Mouse (Mus musculus) ES-E14 (cell line): Measurements from ENCODE around the gene Elavl2. TPM values are rescaled to one million over a fixed set of nuclear protein-coding genes. Genes with fewer than 3 reads are reported as not detected.

Experiments
- DNase-seq: peaks from one replicate; pipeline ENCODE4 v3.0.0-alpha.2; 2013; ENCODE audit warnings: low read depth, low spot score
- H3K27ac ChIP-seq: 2 replicates; pipeline ENCODE4 v1.5.1; 2012; ENCODE audit warnings: low read depth, mild to moderate bottlenecking, low read length, moderate library complexity, mixed read lengths; ENCODE audit not compliant: poor library complexity, insufficient read depth, severe bottlenecking
- H3K36me3 ChIP-seq: 2 replicates; pipeline ENCODE4 v1.6.1; 2012; ENCODE audit warnings: mild to moderate bottlenecking, low read length, moderate library complexity, mixed read lengths; ENCODE audit not compliant: control insufficient read depth, poor library complexity, insufficient read depth, severe bottlenecking
- H3K4me1 ChIP-seq, 2 experiments: fragments of 150-350 bp in 1 of 2; sonication (generic) in 1 of 2; 2 replicates each; pipeline ENCODE4 v1.6.1; 2012; ENCODE audit warnings: low read length in 2 of 2, mild to moderate bottlenecking in 1 of 2, mixed read lengths in 1 of 2; ENCODE audit not compliant: control insufficient read depth in 2 of 2, insufficient read depth in 2 of 2, poor library complexity in 1 of 2
- H3K4me3 ChIP-seq, 2 experiments: fragments of 150-350 bp in 1 of 2; sonication (generic) in 1 of 2; 2 replicates each; pipeline ENCODE4 v1.5.1; 2012; ENCODE audit warnings: low read length in 2 of 2, low read depth in 1 of 2, mild to moderate bottlenecking in 1 of 2, mixed read lengths in 1 of 2; ENCODE audit not compliant: insufficient read depth in 1 of 2, poor library complexity in 1 of 2, severe bottlenecking in 1 of 2
- H3K9ac ChIP-seq: 2 replicates; pipeline ENCODE4 v1.6.1; 2012; ENCODE audit warnings: low read depth, mild to moderate bottlenecking, low read length, mixed read lengths; ENCODE audit not compliant: poor library complexity, insufficient read depth, severe bottlenecking
- H3K9me3 ChIP-seq: fragments of 150-350 bp; sonication (generic); 2 replicates; pipeline ENCODE4 v1.6.1; 2012; ENCODE audit warnings: low read depth, mild to moderate bottlenecking, low read length; ENCODE audit not compliant: control insufficient read depth, insufficient read depth
- CHD2 ChIP-seq: IDR thresholded peaks from 2 replicates; pipeline ENCODE4 v1.6.1; 2014; ENCODE audit warnings: mild to moderate bottlenecking, low read depth, low read length, inconsistent platforms
- HCFC1 ChIP-seq: IDR thresholded peaks from 2 replicates; pipeline ENCODE4 v1.6.1; 2012; ENCODE audit warnings: low read length, inconsistent platforms, borderline replicate concordance; ENCODE audit not compliant: insufficient read depth
- MAFK ChIP-seq: IDR thresholded peaks from 2 replicates; pipeline ENCODE4 v1.6.1; 2014; ENCODE audit warnings: mild to moderate bottlenecking, low read depth, low read length, inconsistent platforms; ENCODE audit not compliant: insufficient read depth
- ZC3H11A ChIP-seq: IDR thresholded peaks from 2 replicates; pipeline ENCODE4 v1.6.1; 2012; ENCODE audit warnings: low read depth, mild to moderate bottlenecking, inconsistent platforms, low read length, borderline replicate concordance
- ZNF384 ChIP-seq: IDR thresholded peaks from 2 replicates; pipeline ENCODE4 v1.6.1; 2012; ENCODE audit warnings: low read depth, low read length, inconsistent platforms
- in situ Hi-C, 2 experiments: fragments of 600-800 bp; cut with MboI; formaldehyde crosslinking; loops; one replicate each; pipeline ENCODE4 v1.15.1; 2025; ENCODE audit warnings: low sequenced_read_pairs in 2 of 2, inconsistent platforms in 1 of 2; ENCODE audit not compliant: unreplicated experiment in 2 of 2
- total RNA-seq: library from RNA; depleted of rRNA; stranded (reverse); fragments of 300-350 nt; gene quantifications from 2 replicates; pipeline ENCODE4 v1.2.3, GENCODE M21; 2012

Elavl2 gene
- total RNA-seq, 1 experiment = 15.5 TPM

DNA sequence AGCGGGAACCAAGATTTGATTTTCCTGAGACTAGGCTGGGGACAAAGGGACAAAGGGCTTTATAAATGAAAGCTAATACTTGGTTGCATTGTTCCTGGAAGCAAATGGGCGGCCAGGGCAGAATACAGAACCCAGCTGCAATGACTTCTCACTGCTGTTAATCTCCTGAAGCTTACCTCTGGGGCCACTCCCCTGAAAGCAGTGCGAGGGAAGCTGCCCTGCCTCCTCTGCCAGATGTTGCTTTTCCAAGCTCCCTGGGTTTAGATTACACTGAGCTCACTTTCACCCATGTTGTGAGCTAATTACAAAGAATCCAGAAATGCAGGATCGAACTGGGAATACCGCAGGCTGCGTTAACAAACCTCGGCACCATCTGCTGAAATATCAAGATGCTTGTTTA, 163.6 kb downstream of the Elavl2 start:
- no peak for TF ChIP-seq MAFK
- TF ChIP-seq ZC3H11A = no peak
- TF ChIP-seq CHD2 = no peak
- no peak for TF ChIP-seq HCFC1
- no peak overlapping the region for H3K27ac ChIP-seq
- H3K36me3 ChIP-seq = no peaks in the 10 kb centered on the region
- no peak overlapping the region for H3K9ac ChIP-seq
- in situ Hi-C loops = no loop called here
- no peak overlapping the region for H3K4me3 ChIP-seq
- no peaks in the 10 kb centered on the region for H3K9me3 ChIP-seq
- DNase-seq = no peak
- peaks cover 0 to 2% of the 10 kb centered on the region in 2 experiments; a peak in 1 of 4 replicates for H3K4me1 ChIP-seq

DNA sequence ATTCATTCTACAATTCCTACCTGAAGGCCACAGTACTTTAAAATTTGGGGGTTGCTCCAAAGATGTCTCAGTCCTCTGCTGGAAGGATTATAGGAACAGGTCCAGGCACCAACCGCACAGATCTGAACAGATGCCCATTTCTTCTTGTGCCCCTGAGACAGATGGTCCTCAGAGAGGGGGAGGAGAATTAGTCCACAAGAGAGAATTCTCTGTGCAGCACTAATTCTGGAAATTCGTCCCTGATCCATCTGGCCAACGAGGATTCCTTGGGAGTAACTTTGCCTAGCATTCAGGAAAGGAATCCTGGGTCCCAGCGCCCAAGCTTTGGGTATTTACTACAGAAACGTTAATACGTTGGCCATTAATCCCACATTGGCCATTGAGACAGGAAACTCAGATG, 165.6 kb downstream of the Elavl2 start:
- no peak for DNase-seq
- Histone ChIP-seq H3K4me3 (no peak overlapping the region), H3K9me3 (no peaks in the 10 kb centered on the region), H3K4me1 (peaks cover 0 to 2% of the 10 kb centered on the region in 2 experiments; a peak in 1 of 4 replicates), H3K36me3 (no peaks in the 10 kb centered on the region), H3K9ac (no peak overlapping the region), H3K27ac (no peak overlapping the region)
- in situ Hi-C loops = no loop called here
- TF ChIP-seq MAFK (no peak), ZNF384 (no peak), ZC3H11A (no peak), HCFC1 (no peak), CHD2 (no peak)

DNA sequence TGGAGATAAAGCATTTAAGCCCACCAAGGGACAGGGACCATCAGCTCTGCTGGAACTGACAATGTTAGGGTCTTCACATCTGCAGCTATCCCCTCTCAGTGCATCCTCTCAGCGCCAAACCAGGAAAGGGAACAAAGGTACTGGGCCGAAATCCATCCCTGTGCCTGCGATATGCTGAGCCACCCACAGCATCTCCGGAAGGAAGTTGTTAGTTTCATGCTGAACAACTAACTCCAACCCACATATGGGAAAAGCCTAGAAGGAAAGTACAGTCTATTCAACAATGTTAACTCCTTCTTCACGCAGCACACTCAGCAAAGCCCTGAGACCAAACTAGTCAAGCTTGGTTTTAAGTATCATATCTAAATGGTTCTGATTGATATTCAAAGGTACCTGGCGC, 167.0 kb downstream of the Elavl2 start:
- DNase-seq = no peak
- no peak overlapping the region for H3K27ac ChIP-seq
- H3K36me3 ChIP-seq = no peaks in the 10 kb centered on the region
- no peaks in the 10 kb centered on the region for H3K9me3 ChIP-seq
- no peak overlapping the region for H3K9ac ChIP-seq
- no peak overlapping the region for H3K4me3 ChIP-seq
- TF ChIP-seq ZNF384 = no peak
- TF ChIP-seq CHD2 = no peak
- TF ChIP-seq MAFK = no peak
- no peak for TF ChIP-seq ZC3H11A
- no peak for TF ChIP-seq HCFC1
- in situ Hi-C loops = no loop called here
- H3K4me1 ChIP-seq = peaks cover 0 to 2% of the 10 kb centered on the region in 2 experiments; a peak in 1 of 4 replicates

DNA sequence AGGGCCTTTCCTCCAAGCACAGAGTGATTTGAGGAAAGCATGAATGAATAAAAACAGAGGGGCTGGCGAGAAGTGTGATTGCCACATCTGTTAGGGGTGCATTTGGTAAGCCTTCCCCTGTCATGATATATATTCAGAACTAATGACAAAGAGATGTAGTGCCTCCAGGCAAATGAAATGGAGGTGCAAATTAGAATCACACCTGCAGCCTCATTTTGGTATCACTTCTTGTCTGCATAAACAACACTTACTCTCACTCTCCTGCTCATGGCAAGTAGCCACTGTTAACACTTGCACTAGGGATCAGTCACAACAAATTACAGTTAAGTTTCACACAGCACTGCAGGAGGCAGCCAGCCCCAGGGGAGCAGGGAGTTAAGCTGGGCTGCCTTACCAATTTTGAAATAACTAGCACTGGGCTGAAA, 170.1 kb downstream of the Elavl2 start:
- in situ Hi-C loops = no loop called here
- TF ChIP-seq CHD2 (no peak), ZNF384 (no peak), HCFC1 (no peak), MAFK (no peak), ZC3H11A (no peak)
- no peak overlapping the region for H3K27ac ChIP-seq
- no peak overlapping the region for H3K9ac ChIP-seq
- H3K4me3 ChIP-seq = no peak overlapping the region
- no peak for DNase-seq
- peaks cover 4% of the 10 kb centered on the region; the same call in 1 of the 2 replicates for H3K36me3 ChIP-seq
- H3K9me3 ChIP-seq = no peaks in the 10 kb centered on the region
- no peaks in the 10 kb centered on the region for H3K4me1 ChIP-seq

DNA sequence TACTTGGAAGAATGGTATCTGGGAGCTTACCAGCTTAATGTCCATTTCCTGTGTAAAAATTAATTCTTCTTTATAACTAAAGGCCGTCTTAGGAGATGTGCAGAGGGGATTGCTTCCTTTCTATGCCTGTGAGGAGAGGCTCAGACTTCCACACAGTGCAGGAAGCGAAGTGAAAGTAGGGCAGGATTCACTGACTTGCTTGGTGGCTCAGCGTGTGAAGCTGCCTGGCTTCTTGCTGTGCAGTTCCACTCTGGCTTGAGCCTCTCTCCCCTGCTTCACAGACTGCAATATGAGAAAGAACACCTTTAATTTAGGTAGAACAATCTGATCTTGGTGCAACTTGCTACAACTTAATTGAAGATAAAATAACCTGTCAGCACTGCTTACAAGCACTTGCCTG, 172.2 kb downstream of the Elavl2 start:
- DNase-seq = no peak
- Histone ChIP-seq H3K4me1 (peaks cover 4% of the 10 kb centered on the region in 2 experiments; a peak in 2 of 4 replicates), H3K36me3 (peaks cover 4% of the 10 kb centered on the region; the same call in 1 of the 2 replicates), H3K9me3 (no peaks in the 10 kb centered on the region), H3K27ac (no peak overlapping the region), H3K4me3 (no peak overlapping the region), H3K9ac (no peak overlapping the region)
- in situ Hi-C loops = no loop called here
- no peak for TF ChIP-seq ZC3H11A
